Mouse (Mus musculus) lung, embryonic 16.5 days (tissue): ENCODE measurements around the gene Gpr150. TPM values are rescaled to one million over a fixed set of nuclear protein-coding genes. Genes with fewer than 3 reads are reported as not detected.
A peak's percentile ranks its signal among the peaks of the same experiment; 100 is the strongest.

Experiments
- ATAC-seq: fragments of 200-750 bp; cut with Nextera tagmentation; 2 replicates; pipeline ENCODE4 v1.8.0; 2017; ENCODE audit warnings: low read depth, mild to moderate bottlenecking, moderate library complexity
- H3K27ac ChIP-seq: fragments of 300-500 bp; sonication (generic); 2 replicates; pipeline ENCODE4 v1.5.1; 2014; ENCODE audit warnings: mild to moderate bottlenecking, control low read depth, low read length
- H3K27me3 ChIP-seq: fragments of 300-500 bp; sonication (generic); 2 replicates; pipeline ENCODE4 v1.6.1; 2014; ENCODE audit warnings: low read depth, low read length, mixed read lengths; ENCODE audit not compliant: control insufficient read depth, insufficient read depth
- H3K36me3 ChIP-seq: fragments of 300-500 bp; sonication (generic); 2 replicates; pipeline ENCODE4 v1.6.1; 2014; ENCODE audit warnings: low read length; ENCODE audit not compliant: control insufficient read depth, insufficient read depth
- H3K4me1 ChIP-seq: fragments of 300-500 bp; sonication (generic); replicated peaks from 2 replicates; pipeline ENCODE4 v1.6.1; 2014; ENCODE audit warnings: low read length, mixed read lengths; ENCODE audit not compliant: control insufficient read depth, insufficient read depth
- H3K4me2 ChIP-seq: fragments of 300-500 bp; sonication (generic); 2 replicates; pipeline ENCODE4 v1.6.1; 2014; ENCODE audit warnings: low read depth, low read length, control low read depth
- H3K4me3 ChIP-seq: fragments of 300-500 bp; sonication (generic); 2 replicates; pipeline ENCODE4 v1.5.1; 2014; ENCODE audit warnings: mild to moderate bottlenecking, low read length, control low read depth
- H3K9ac ChIP-seq: fragments of 300-500 bp; sonication (generic); 2 replicates; pipeline ENCODE4 v1.6.1; 2014; ENCODE audit warnings: low read length, control low read depth
- H3K9me3 ChIP-seq: fragments of 300-500 bp; sonication (generic); 2 replicates; pipeline ENCODE4 v1.6.1; 2016; ENCODE audit warnings: low read length; ENCODE audit not compliant: control insufficient read depth
- WGBS: fragments of 180-500 bp; shearing (Covaris S2); extraction: QIAGEN DNeasy Blood & Tissue Kit; methylation state at CpG from one replicate; pipeline ENCODE4 v1.1.7; 2014; 5-methylcytosine and 5-hydroxymethylcytosine counted together
- polyA plus RNA-seq: library from polyadenylated mRNA; unstranded; fragments of >200 nt; fragmentation: Nextera tagmentation; extraction: Ambion mirVana; gene quantifications from 2 replicates; pipeline ENCODE4 v1.2.1, GENCODE M21; 2015

Gpr150 gene
- polyA plus RNA-seq, 1 experiment from 2014 or later = 0.06 TPM

GRCm38 (mm10) chr13:76017974-76018843 lies 38.6 kb downstream of the Gpr150 start, which contains the start of gene Rfesd:
Gene Rfesd, minus strand, starts transcription at chr13:76018719.
- H3K9ac ChIP-seq = peak within 1 kb of the TSS; percentile 94
- H3K4me3 ChIP-seq = peak within 1 kb of the TSS; percentile 74
- no peaks in the 10 kb centered on the region for H3K27me3 ChIP-seq
- H3K36me3 ChIP-seq = no peaks in the 10 kb centered on the region
- no peaks in the 10 kb centered on the region for H3K4me1 ChIP-seq
- H3K4me2 ChIP-seq = peak within 1 kb of the TSS; percentile 65
- H3K9me3 ChIP-seq = no peaks in the 10 kb centered on the region
- under 1% methylated on average over 50 of the region's 50 CpGs for WGBS
- peak within 1 kb of the TSS; percentile 97 for H3K27ac ChIP-seq
- ATAC-seq = peak; percentile 100

DNA sequence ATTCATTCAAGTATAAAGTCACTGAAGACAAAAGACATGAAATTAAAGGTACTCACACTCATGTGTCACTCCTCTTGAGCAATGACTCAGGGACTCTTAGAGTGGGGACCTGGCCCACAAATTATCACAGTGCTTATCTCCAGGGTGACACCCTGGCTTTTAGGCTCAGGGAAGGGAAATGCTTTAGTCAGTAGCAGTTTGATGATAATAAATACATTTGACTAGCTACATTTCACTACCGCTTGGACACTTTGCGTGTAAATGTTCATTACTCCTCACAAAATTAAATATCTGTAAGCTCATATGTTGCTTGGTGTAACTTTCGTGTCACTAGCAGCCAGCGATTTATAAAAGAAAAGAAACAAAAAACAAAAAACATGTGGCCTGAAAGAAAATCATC lies 39.3 kb downstream of the Gpr150 start:
- H3K9me3 ChIP-seq = no peaks in the 10 kb centered on the region
- WGBS = 59% methylated on average over 4 of the region's 4 CpGs
- peak overlapping the region; percentile 74 for H3K4me3 ChIP-seq
- no peaks in the 10 kb centered on the region for H3K36me3 ChIP-seq
- peak overlapping the region; percentile 97; the same call in 1 of the 2 replicates for H3K27ac ChIP-seq
- ATAC-seq = no peak
- H3K9ac ChIP-seq = peak overlapping the region; percentile 94
- H3K4me2 ChIP-seq = peak overlapping the region; percentile 65
- H3K27me3 ChIP-seq = no peaks in the 10 kb centered on the region
- no peaks in the 10 kb centered on the region for H3K4me1 ChIP-seq

DNA sequence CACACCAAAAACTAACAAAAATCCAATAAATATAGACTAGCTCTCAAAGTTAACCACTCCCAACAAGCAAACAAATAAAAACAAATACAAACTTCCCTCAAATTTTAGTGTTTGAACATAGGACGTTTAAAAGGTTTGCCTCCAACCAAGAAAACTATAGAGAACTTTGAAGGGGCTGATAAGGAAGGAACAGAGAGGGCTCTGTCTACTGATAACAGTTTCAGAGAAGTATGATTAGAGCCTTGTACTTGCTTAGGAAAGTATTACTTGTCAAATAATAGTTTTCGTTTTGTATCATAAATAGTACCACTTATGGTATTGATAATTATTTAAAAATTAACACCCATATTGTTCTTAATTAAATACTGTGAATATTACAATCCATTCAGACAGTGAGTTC lies 42.3 kb downstream of the Gpr150 start:
- Histone ChIP-seq H3K27me3 (no peaks in the 10 kb centered on the region), H3K9me3 (no peaks in the 10 kb centered on the region), H3K4me2 (no peak overlapping the region), H3K36me3 (no peaks in the 10 kb centered on the region), H3K4me1 (no peaks in the 10 kb centered on the region), H3K27ac (no peak overlapping the region), H3K9ac (no peak overlapping the region), H3K4me3 (no peak overlapping the region)
- no peak for ATAC-seq
- 54% methylated on average over 2 of the region's 2 CpGs for WGBS

Other genes starting within 250 kb of the Gpr150 start
- 56.9 and 58.0 TPM in 2 replicates for gene Glrx, start 217.1 kb downstream of the Gpr150 start, polyA plus RNA-seq
- gene Rhobtb3, start 113.1 kb downstream of the Gpr150 start, polyA plus RNA-seq = 19.8 and 24.7 TPM in 2 replicates
- 0.48 and 0.74 TPM in 2 replicates for gene Spata9, start 89.8 kb downstream of the Gpr150 start, polyA plus RNA-seq
- 17.8 and 18.8 TPM in 2 replicates for gene Rfesd, start 38.3 kb downstream of the Gpr150 start, polyA plus RNA-seq
- 8.3 and 9.2 TPM in 2 replicates for gene Arsk, start 41.7 kb upstream of the Gpr150 start, polyA plus RNA-seq
- gene Ttc37, start 41.7 kb upstream of the Gpr150 start, polyA plus RNA-seq = 12.5 and 12.6 TPM in 2 replicates
- 0.75 and 0.93 TPM in 2 replicates for gene Fam81b, start 248.1 kb upstream of the Gpr150 start, polyA plus RNA-seq